Mouse (Mus musculus): ENCODE results near the gene Ppp1r36.
"Not testable (repeated sequence)": the region's sequence is repeated elsewhere in the genome, so short reads cannot be mapped to it uniquely, and the experiment has no call there.

Gene Ppp1r36

DNA sequence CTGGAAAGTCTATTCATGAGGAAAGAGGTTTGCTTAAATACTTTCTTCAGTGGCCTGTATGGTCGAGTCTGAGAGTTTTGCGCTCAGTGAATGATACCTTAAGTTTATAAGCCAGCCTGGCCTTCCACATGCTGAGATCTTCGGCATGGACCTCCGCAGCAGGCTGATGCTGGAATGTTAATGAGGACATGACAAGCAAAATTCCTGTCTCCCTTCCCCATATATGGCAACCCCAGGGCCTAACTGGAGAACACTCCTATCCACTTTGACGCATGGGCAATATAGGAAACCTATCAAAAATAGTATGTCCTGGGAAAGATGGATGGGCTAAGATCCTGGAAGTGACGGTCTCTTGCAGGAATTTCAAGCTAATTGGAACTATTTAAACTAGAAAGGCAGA is 30.8 kb downstream of the Ppp1r36 start:
- no peak for DNase-seq (ENCODE audit: low spot score in 2 of 2)

- no peak for DNase-seq (ENCODE audit: low spot score in 2 of 2)
These were observed 34.9 kb downstream of the Ppp1r36 start for GRCm38 (mm10) chr12:76452203-76452602.

- not testable (repeated sequence) for DNase-seq (ENCODE audit: low spot score in 2 of 2)
These were observed 41.1 kb downstream of the Ppp1r36 start for GRCm38 (mm10) chr12:76458445-76458844.

GRCm38 (mm10) chr12:76459032-76459431 is 41.7 kb downstream of the Ppp1r36 start:
- DNase-seq (ENCODE audit: low spot score in 2 of 2): no peak

- peak; percentile 28 to 56 for DNase-seq (ENCODE audit: low spot score in 2 of 2)
These were observed 46.1 kb downstream of the Ppp1r36 start for GRCm38 (mm10) chr12:76463391-76463790.

DNA sequence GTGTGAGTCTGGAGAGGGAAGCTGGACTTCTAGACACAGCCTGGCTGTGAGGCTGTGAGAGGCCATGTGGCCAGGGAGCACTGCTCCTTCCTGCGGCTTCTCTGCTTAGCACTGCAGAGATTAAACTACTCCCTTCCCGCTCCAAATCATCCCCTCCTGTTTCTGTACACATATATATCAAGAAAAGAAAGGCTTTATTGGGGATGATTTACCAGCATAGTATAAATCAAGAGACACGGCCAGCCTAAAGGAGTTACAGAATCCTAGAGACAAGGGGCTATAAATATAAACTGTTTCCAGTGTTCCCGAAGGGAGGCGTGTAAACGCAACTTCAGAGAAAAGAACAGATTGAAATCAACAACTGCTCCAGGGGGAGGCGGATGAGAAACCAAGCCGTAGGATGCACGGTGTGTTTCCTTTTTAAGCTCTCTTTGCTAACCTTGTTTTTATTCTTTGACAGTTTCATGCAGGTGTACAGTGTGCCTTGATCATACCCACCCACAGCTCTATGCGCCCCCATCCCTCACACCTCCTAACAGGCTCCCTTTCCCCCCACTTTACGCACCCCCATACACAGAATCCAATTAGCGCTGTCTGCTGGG is 47.4 kb downstream of the Ppp1r36 start:
- DNase-seq (ENCODE audit: low spot score in 2 of 2): peak; percentile 49 to 63

DNA sequence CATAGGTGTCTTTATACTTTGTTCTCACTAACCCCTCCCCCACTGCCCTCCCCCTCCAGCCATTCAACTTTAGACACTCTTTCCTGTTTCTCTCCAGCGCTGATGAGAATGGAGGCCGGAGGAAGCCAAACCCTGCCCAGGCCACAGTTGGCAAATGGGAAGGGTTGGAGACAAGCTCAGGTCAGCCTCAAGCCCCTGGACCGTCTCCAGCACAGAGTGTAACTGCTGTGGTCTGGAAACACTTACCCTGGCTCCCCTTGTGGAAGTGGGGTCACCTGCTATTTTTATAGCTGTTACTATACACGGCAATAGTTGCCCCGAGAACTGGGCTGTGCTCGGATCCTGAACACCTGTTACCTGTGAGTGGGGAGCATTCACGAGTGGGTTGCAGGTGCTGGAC is 49.3 kb downstream of the Ppp1r36 start:
- DNase-seq (ENCODE audit: low spot score in 2 of 2): no peak

DNA sequence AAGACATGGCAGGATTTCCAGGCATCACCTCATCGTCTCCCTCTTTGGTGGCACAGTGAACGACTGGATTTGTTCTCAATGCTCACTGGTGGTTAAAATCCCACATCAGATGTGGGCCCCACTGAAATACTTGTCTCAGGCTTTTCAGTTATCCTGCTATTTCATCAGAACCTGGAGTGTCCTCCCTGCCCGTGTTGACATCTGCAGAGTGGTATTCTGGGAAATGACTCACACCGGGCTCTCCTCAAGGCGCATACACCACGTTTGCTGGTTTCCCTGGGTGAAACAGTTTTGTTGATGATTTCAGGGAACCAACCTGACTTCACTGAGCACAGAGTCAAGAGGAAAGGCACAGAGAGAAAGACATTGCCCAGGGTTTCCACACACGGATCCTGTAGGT is 49.9 kb downstream of the Ppp1r36 start:
- DNase-seq (ENCODE audit: low spot score in 2 of 2): no peak

- peak in 1 of 2 experiments; percentile 74 for DNase-seq (ENCODE audit: low spot score in 2 of 2)
These were observed 54.7 kb downstream of the Ppp1r36 start for GRCm38 (mm10) chr12:76472046-76472445.

DNA sequence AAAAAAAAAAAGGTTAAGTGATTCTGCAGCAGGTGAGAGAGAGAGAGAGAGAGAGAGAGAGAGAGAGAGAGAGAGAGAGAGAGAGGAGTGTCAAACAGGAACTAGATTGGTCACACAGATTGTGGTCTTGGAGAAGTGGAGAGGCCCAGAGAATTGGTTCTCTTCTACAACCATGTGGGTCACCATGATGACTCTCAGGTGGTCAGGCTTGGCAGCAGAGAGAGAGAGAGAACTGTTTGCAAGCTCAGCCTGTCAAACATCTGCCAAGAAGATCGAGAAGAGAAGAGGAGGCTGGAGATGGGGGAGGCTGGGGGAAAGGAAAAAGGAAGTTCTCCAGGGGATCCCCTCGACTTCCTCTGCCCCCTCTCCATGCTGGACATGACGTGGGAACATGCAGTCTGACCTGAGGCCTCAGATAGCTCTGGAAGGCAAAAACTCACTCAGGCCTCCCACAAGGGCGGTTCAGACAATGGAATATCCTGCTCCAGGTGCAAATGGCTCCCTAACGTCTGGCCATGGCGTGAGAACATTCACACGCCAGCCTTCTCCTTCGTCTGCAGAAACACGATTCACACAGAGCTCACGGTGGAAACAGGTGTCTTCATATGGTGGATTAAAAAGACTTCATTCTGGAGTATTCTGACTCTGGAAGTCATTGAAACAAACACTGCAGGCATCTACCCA is 56.4 kb downstream of the Ppp1r36 start:
- no peak for DNase-seq (ENCODE audit: low spot score in 2 of 2)

- no peak for DNase-seq (ENCODE audit: low spot score in 2 of 2)
These were observed 56.9 kb downstream of the Ppp1r36 start for GRCm38 (mm10) chr12:76474246-76474583.

DNA sequence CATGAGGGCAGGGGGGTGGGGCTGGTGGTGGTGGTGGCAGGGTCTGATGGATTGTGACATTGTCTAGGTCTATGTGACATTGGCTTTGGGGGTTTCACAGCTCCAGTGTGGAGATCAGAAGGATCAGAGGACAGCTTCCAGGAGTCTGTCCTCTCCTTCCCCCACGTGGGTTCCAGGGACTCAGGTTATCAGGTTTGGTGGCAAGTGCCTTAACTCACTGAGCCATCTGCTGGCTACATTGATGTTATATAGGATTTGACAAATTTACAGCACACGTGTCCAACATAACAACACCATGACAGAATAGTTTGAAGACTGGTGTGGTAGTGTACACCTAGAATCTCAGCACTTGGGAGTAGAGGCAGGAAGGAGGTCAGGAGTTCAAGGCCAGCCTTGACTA is 57.5 kb downstream of the Ppp1r36 start:
- DNase-seq (ENCODE audit: low spot score in 2 of 2): no peak

GRCm38 (mm10) chr12:76476146-76476545 is 58.8 kb downstream of the Ppp1r36 start:
- no peak for DNase-seq (ENCODE audit: low spot score in 2 of 2)

DNA sequence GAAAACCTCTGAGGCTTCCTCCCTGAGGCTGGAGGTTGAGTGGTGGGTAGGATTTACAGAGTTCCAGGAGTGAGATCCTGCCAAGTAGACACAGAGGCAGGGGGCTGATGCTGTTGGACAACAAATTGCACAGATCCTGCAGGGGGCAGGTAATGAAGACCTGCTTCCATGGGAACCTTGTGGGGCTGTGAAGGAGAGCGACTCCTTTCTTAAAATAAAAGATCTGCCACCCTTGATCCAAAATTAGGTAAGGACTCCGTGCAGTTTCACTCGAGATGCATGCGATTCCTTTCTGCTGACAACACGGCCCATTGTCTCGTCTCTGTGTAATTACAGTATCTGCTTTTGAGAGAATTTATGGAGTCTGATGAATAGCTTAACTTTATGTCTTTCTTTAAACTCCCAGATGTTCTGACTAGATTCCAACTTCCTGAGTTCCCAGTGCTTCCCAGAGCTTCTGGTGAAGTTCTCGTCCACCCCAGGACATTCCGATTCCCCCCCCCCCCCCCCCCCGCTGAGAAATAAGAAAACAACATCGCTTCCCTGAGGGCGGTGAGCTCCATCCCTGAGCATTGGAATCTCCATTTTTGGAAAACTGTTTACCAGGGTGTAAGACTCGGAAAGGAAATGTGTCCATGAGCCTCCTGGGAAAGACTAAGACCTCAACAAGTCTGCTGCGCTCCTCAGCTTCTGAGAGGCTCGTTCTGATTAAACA is 61.1 kb downstream of the Ppp1r36 start:
- no peak for DNase-seq (ENCODE audit: low spot score in 2 of 2)

GRCm38 (mm10) chr12:76479174-76479573 is 61.8 kb downstream of the Ppp1r36 start:
- no peak for DNase-seq (ENCODE audit: low spot score in 2 of 2)

GRCm38 (mm10) chr12:76479836-76480495 is 62.6 kb downstream of the Ppp1r36 start:
- no peak for DNase-seq (ENCODE audit: low spot score in 2 of 2)

GRCm38 (mm10) chr12:76482446-76482845 is 65.1 kb downstream of the Ppp1r36 start:
- DNase-seq (ENCODE audit: low spot score in 2 of 2): no peak

- DNase-seq (ENCODE audit: low spot score in 2 of 2): no peak
These were observed 65.6 kb downstream of the Ppp1r36 start for GRCm38 (mm10) chr12:76482948-76483347.

DNA sequence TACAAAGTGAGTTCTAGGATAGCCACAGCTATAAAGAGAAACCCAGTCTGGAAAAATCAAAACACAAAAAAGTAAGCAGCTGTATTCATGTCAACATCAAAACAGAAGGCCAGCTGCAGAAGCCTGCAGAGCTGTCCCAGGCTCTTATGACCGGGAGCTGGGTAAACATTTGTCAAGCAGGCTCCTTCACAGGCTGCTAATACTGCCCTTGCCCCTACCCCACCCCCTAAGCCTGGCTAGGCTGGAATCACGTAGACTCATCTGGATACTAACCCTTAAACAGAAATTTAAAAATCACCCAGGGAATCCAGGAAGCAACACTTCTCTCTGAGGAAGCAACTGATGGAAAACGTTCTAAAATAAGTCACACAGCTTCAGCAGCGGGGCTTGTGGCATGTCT is 67.5 kb downstream of the Ppp1r36 start:
- DNase-seq (ENCODE audit: low spot score in 2 of 2): no peak

- DNase-seq (ENCODE audit: low spot score in 2 of 2): no peak
These were observed 68.0 kb downstream of the Ppp1r36 start for GRCm38 (mm10) chr12:76485381-76485780.

DNA sequence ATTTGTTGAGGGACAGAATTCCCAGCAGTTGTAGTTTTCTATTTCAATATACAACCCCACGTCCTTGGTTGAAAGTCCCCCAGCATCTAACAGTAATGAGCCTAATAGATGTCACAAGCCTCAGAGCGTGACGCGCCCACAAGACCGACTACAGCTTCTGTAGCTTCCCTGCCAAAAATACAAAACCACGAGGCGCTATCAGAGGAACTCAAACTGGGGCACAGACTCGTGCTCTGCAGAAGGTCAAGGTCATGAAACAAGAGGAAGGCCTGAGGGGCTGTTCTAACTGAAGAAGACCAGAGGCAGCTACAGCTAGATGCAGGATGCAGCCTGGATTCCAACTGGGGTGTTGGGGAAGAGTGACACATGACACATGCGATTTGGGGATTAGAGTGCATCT is 69.6 kb downstream of the Ppp1r36 start:
- DNase-seq (ENCODE audit: low spot score in 2 of 2): no peak
